Mouse (Mus musculus): ENCODE results near the gene Mmp2. TPM values are rescaled to one million over a fixed set of nuclear protein-coding genes. Genes with fewer than 3 reads are reported as not detected.

Gene Mmp2
- polyA plus RNA-seq, 1 experiment, result 2.9 TPM

- H3K27ac ChIP-seq (ENCODE audit: insufficient read depth, low read length), result no peak overlapping the region
- no peak for TF ChIP-seq POLR2A (IDR thresholded peaks at IDR 0.05; ENCODE audit: extremely low read depth, insufficient read depth, low read length)
- no peak for TF ChIP-seq CTCF (IDR thresholded peaks at IDR 0.05; ENCODE audit: extremely low read depth, insufficient read depth, low read length)
- no peaks in the 10 kb centered on the region for H3K4me1 ChIP-seq (ENCODE audit: control insufficient read depth, insufficient read depth, low read length)
- H3K4me3 ChIP-seq (ENCODE audit: insufficient read depth, low read length), result no peak overlapping the region
Observed at GRCm38 (mm10) chr8:92902981-92903380, 75.9 kb downstream of the Mmp2 start.

Other genes with a start within 250 kb of the Mmp2 start
- gene Irx6, start 153.0 kb upstream of the Mmp2 start, polyA plus RNA-seq (2012; rRNA removed), result 0.17 and 0.19 TPM in 2 replicates
- 13.7 and 17.0 TPM in 2 replicates for gene Lpcat2, start 28.0 kb downstream of the Mmp2 start, polyA plus RNA-seq (2012; rRNA removed)
- gene Capns2, start 74.1 kb downstream of the Mmp2 start, polyA plus RNA-seq (2012; rRNA removed), result 0.78 and 1.2 TPM in 2 replicates
- 0.02 TPM in 2 replicates for gene Slc6a2, start 132.8 kb downstream of the Mmp2 start, polyA plus RNA-seq (2012; rRNA removed)
- 0.08 and 0.09 TPM in 2 replicates for gene Ces1a, start 220.9 kb downstream of the Mmp2 start, polyA plus RNA-seq (2012; rRNA removed)